Mouse (Mus musculus) lung, embryonic 14.5 days (tissue): ENCODE measurements around the gene Slc6a6. TPM values are rescaled to one million over a fixed set of nuclear protein-coding genes. Genes with fewer than 3 reads are reported as not detected.
A peak's percentile ranks its signal among the peaks of the same experiment; 100 is the strongest.

Experiments used
- ATAC-seq: fragments of 200-750 bp; cut with Nextera tagmentation; 2 replicates; pipeline ENCODE4 v1.8.0; 2017; ENCODE audit warnings: mild to moderate bottlenecking, moderate TSS enrichment, moderate library complexity; ENCODE audit not compliant: insufficient read depth
- DNase-seq: peaks from one replicate; pipeline ENCODE4 v3.0.0-alpha.2; 2015
- H3K27ac ChIP-seq: fragments of 300-500 bp; sonication (generic); 2 replicates; pipeline ENCODE4 v1.5.1; 2014; ENCODE audit warnings: low read depth, mild to moderate bottlenecking, moderate library complexity
- H3K27me3 ChIP-seq: fragments of 300-500 bp; sonication (generic); 2 replicates; pipeline ENCODE4 v1.6.1; 2014; ENCODE audit warnings: low read length, control low read depth; ENCODE audit not compliant: insufficient read depth
- H3K36me3 ChIP-seq: fragments of 300-500 bp; sonication (generic); 2 replicates; pipeline ENCODE4 v1.6.1; 2014; ENCODE audit warnings: control low read depth; ENCODE audit not compliant: insufficient read depth
- H3K4me1 ChIP-seq: fragments of 300-500 bp; sonication (generic); 2 replicates; pipeline ENCODE4 v1.6.1; 2014; ENCODE audit warnings: antibody characterized with exemption, control low read depth; ENCODE audit not compliant: insufficient read depth
- H3K4me2 ChIP-seq: fragments of 300-500 bp; sonication (generic); 2 replicates; pipeline ENCODE4 v1.6.1; 2014; ENCODE audit warnings: mild to moderate bottlenecking
- H3K4me3 ChIP-seq: fragments of 300-500 bp; sonication (generic); 2 replicates; pipeline ENCODE4 v1.5.1; 2014; ENCODE audit warnings: low read depth, low read length
- H3K9ac ChIP-seq: fragments of 300-500 bp; sonication (generic); 2 replicates; pipeline ENCODE4 v1.6.1; 2014
- H3K9me3 ChIP-seq: fragments of 300-500 bp; sonication (generic); 2 replicates; pipeline ENCODE4 v1.6.1; 2016; ENCODE audit warnings: low read depth, low read length, control low read depth
- CTCF ChIP-seq: IDR thresholded peaks from 2 replicates; pipeline ENCODE4 v1.5.1; 2016; ENCODE audit warnings: antibody characterized with exemption, low read depth
- WGBS: fragments of 180-500 bp; shearing (Covaris S2); extraction: QIAGEN DNeasy Blood & Tissue Kit; methylation state at CpG from one replicate; pipeline ENCODE4 v1.1.7; 2014; 5-methylcytosine and 5-hydroxymethylcytosine counted together
- polyA plus RNA-seq: library from polyadenylated mRNA; unstranded; fragments of >200 nt; fragmentation: Nextera tagmentation; extraction: Ambion mirVana; gene quantifications from 2 replicates; pipeline ENCODE4 v1.2.1, GENCODE M21; 2014

The Slc6a6 gene
- polyA plus RNA-seq, 1 experiment from 2014 or later: 47.6 TPM

- DNase-seq: no peak
- no peaks in the 10 kb centered on the region for H3K4me1 ChIP-seq
- no peaks in the 10 kb centered on the region for H3K9me3 ChIP-seq
- H3K4me3 ChIP-seq: no peak overlapping the region
- no peaks in the 10 kb centered on the region for H3K27me3 ChIP-seq
- H3K27ac ChIP-seq: no peak overlapping the region
- no peak overlapping the region for H3K9ac ChIP-seq
- H3K36me3 ChIP-seq: no peaks in the 10 kb centered on the region
- ATAC-seq: no peak
- no peak for TF ChIP-seq CTCF
- WGBS: 77% methylated on average over 10 of the region's 10 CpGs
- H3K4me2 ChIP-seq: no peak overlapping the region
Observed at GRCm38 (mm10) chr6:91646019-91646418, 37.8 kb upstream of the Slc6a6 start.

- 66% methylated on average over 4 of the region's 4 CpGs for WGBS
- H3K4me1 ChIP-seq: no peaks in the 10 kb centered on the region
- H3K9ac ChIP-seq: no peak overlapping the region
Observed at GRCm38 (mm10) chr6:91646822-91647221, 37.0 kb upstream of the Slc6a6 start.

GRCm38 (mm10) chr6:91647385-91647791 lies 36.5 kb upstream of the Slc6a6 start:
- no peaks in the 10 kb centered on the region for H3K9me3 ChIP-seq
- H3K4me1 ChIP-seq: no peaks in the 10 kb centered on the region
- H3K27me3 ChIP-seq: no peaks in the 10 kb centered on the region
- WGBS: 41% methylated on average over 9 of the region's 9 CpGs
- TF ChIP-seq CTCF: no peak
- no peak for DNase-seq
- no peak for ATAC-seq
- no peak overlapping the region; the same call in 1 of the 2 replicates for H3K9ac ChIP-seq
- H3K4me3 ChIP-seq: no peak overlapping the region
- no peak overlapping the region for H3K27ac ChIP-seq
- H3K4me2 ChIP-seq: no peak overlapping the region
- no peaks in the 10 kb centered on the region for H3K36me3 ChIP-seq

More at GRCm38 (mm10) chr6:91646822-91647221, 37.0 kb upstream of the Slc6a6 start:
- DNase-seq (no peak), ATAC-seq (no peak)
- no peak overlapping the region for H3K27ac ChIP-seq
- no peak overlapping the region for H3K4me3 ChIP-seq
- TF ChIP-seq CTCF: no peak
- H3K27me3 ChIP-seq: no peaks in the 10 kb centered on the region
- H3K4me2 ChIP-seq: no peak overlapping the region
- no peaks in the 10 kb centered on the region for H3K36me3 ChIP-seq
- H3K9me3 ChIP-seq: no peaks in the 10 kb centered on the region

GRCm38 (mm10) chr6:91650255-91650654 lies 33.6 kb upstream of the Slc6a6 start:
- peak; percentile 34 for DNase-seq
- Histone ChIP-seq H3K4me2 (no peak overlapping the region), H3K36me3 (no peaks in the 10 kb centered on the region), H3K4me1 (no peaks in the 10 kb centered on the region), H3K4me3 (no peak overlapping the region), H3K9me3 (no peaks in the 10 kb centered on the region), H3K9ac (no peak overlapping the region), H3K27ac (no peak overlapping the region), H3K27me3 (no peaks in the 10 kb centered on the region)
- TF ChIP-seq CTCF: no peak
- no peak for ATAC-seq
- 57% methylated on average over 9 of the region's 9 CpGs for WGBS

- WGBS: 80% methylated on average over 3 of the region's 3 CpGs
- no peak for ATAC-seq
- DNase-seq: no peak
Observed at GRCm38 (mm10) chr6:91652296-91652695, 31.6 kb upstream of the Slc6a6 start.

GRCm38 (mm10) chr6:91655244-91655643 lies 28.6 kb upstream of the Slc6a6 start:
- DNase-seq: peak; percentile 24
- no peak overlapping the region for H3K9ac ChIP-seq
- no peak overlapping the region for H3K4me2 ChIP-seq
- H3K9me3 ChIP-seq: no peaks in the 10 kb centered on the region
- TF ChIP-seq CTCF: no peak
- no peak for ATAC-seq
- H3K27me3 ChIP-seq: no peaks in the 10 kb centered on the region
- no peak overlapping the region for H3K4me3 ChIP-seq
- H3K27ac ChIP-seq: no peak overlapping the region
- H3K36me3 ChIP-seq: no peaks in the 10 kb centered on the region
- 31% methylated on average over 3 of the region's 3 CpGs for WGBS
- H3K4me1 ChIP-seq: no peaks in the 10 kb centered on the region

More at GRCm38 (mm10) chr6:91652296-91652695, 31.6 kb upstream of the Slc6a6 start:
- Histone ChIP-seq H3K4me2 (no peak overlapping the region), H3K27ac (no peak overlapping the region), H3K27me3 (no peaks in the 10 kb centered on the region), H3K9ac (no peak overlapping the region), H3K36me3 (no peaks in the 10 kb centered on the region), H3K4me3 (no peak overlapping the region), H3K4me1 (no peaks in the 10 kb centered on the region), H3K9me3 (no peaks in the 10 kb centered on the region)
- TF ChIP-seq CTCF: no peak

GRCm38 (mm10) chr6:91655874-91656433 lies 27.9 kb upstream of the Slc6a6 start:
- TF ChIP-seq CTCF: no peak
- H3K9me3 ChIP-seq: no peaks in the 10 kb centered on the region
- no peak overlapping the region for H3K4me2 ChIP-seq
- no peak overlapping the region for H3K27ac ChIP-seq
- H3K4me3 ChIP-seq: no peak overlapping the region
- H3K36me3 ChIP-seq: no peaks in the 10 kb centered on the region
- no peaks in the 10 kb centered on the region for H3K4me1 ChIP-seq
- H3K9ac ChIP-seq: no peak overlapping the region
- DNase-seq (no peak), ATAC-seq (no peak)
- no peaks in the 10 kb centered on the region for H3K27me3 ChIP-seq
- WGBS: 47% methylated on average over 6 of the region's 6 CpGs
